Mouse (Mus musculus) kidney, adult 2 months (tissue): Measurements from ENCODE around the gene Zmym4. TPM values are rescaled to one million over a fixed set of nuclear protein-coding genes. Genes with fewer than 3 reads are reported as not detected.
"Not testable (repeated sequence)": the region's sequence is repeated elsewhere in the genome, so short reads cannot be mapped to it uniquely, and the experiment has no call there.

Experiments used
- DNase-seq: peaks from one replicate; pipeline ENCODE4 v3.0.0; 2021
- H3K27ac ChIP-seq: fragments of 200-500 bp; 2 replicates; pipeline ENCODE4 v1.5.1; 2012; ENCODE audit warnings: low read depth, low read length, control low read depth, inconsistent platforms; ENCODE audit not compliant: insufficient read depth
- H3K27me3 ChIP-seq: fragments of 200-500 bp; replicated peaks from 2 replicates; pipeline ENCODE4 v1.6.1; 2012; ENCODE audit warnings: mild to moderate bottlenecking, moderate library complexity, low read length, inconsistent platforms; ENCODE audit not compliant: control insufficient read depth, insufficient read depth
- H3K36me3 ChIP-seq: fragments of 200-500 bp; 2 replicates; pipeline ENCODE4 v1.6.1; 2012; ENCODE audit warnings: mild to moderate bottlenecking, moderate library complexity, low read length, inconsistent platforms; ENCODE audit not compliant: control insufficient read depth, insufficient read depth
- H3K4me1 ChIP-seq: fragments of 200-500 bp; 2 replicates; pipeline ENCODE4 v1.6.1; 2011; ENCODE audit warnings: low read length; ENCODE audit not compliant: control insufficient read depth, insufficient read depth
- H3K4me3 ChIP-seq: fragments of 200-500 bp; 2 replicates; pipeline ENCODE4 v1.5.1; 2011; ENCODE audit warnings: mild to moderate bottlenecking, low read depth, low read length, control low read depth; ENCODE audit not compliant: insufficient read depth
- CTCF ChIP-seq: fragments of 200-500 bp; conservative IDR thresholded peaks from 2 replicates; pipeline ENCODE4 v1.5.1; 2011; ENCODE audit warnings: low read depth, mild to moderate bottlenecking, control low read depth, low read length, moderate library complexity, mixed read lengths; ENCODE audit not compliant: insufficient read depth, insufficient read length
- POLR2A ChIP-seq: fragments of 200-500 bp; IDR thresholded peaks from one replicate; pipeline ENCODE4 v1.6.1; 2011; ENCODE audit warnings: low read depth, low read length, control low read depth
- WGBS: fragments of 180-500 bp; shearing (Covaris S2); methylation state at CpG from one replicate; pipeline ENCODE4 v1.1.7; 2018; 5-methylcytosine and 5-hydroxymethylcytosine counted together
- polyA plus RNA-seq: library from polyadenylated mRNA; depleted of rRNA; stranded (reverse); fragments of >200 nt; gene quantifications from 2 replicates; pipeline ENCODE4 v1.2.3, GENCODE M21; 2012

The Zmym4 gene
- polyA plus RNA-seq, 1 experiment = 6.0 TPM

DNA sequence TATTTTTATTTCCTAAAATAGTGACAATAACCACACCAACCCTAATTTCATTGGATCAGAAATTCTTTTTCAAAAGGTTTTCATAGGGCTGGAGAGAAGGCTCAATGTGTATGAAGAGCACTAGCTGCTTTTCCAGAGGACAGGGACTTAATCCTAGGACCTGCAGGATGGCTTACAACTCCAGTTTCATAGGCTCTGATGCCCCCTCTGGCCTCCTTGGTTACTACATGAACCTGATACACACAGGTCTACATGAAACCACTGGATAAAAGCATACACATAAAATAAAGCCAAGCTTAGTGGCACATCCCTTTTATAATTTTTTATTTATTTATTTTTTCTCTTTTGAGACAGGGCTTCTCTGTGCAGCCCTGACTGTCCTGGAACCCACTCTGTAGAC lies 9.5 kb upstream of the Zmym4 start:
- H3K36me3 ChIP-seq = no peaks in the 10 kb centered on the region
- no peaks in the 10 kb centered on the region for H3K27me3 ChIP-seq
- no peak overlapping the region for H3K4me3 ChIP-seq
- H3K4me1 ChIP-seq = no peaks in the 10 kb centered on the region
- DNase-seq = peak; percentile 72
- peak; percentile 52 for TF ChIP-seq CTCF
- TF ChIP-seq POLR2A = no peak
- no peak overlapping the region for H3K27ac ChIP-seq

GRCm38 (mm10) chr4:126967241-126967863 lies 583 bp downstream of the Zmym4 start:
- Histone ChIP-seq H3K27me3 (no peaks in the 10 kb centered on the region), H3K36me3 (no peaks in the 10 kb centered on the region), H3K27ac (peak overlapping the region; percentile 41), H3K4me1 (peaks cover 3% of the 10 kb centered on the region; the same call in 1 of the 2 replicates), H3K4me3 (peak overlapping the region; percentile 79)
- peak; percentile 34 for DNase-seq
- no peak for TF ChIP-seq CTCF
- no peak for TF ChIP-seq POLR2A
- WGBS = 1% methylated on average over 40 of the region's 53 CpGs

DNA sequence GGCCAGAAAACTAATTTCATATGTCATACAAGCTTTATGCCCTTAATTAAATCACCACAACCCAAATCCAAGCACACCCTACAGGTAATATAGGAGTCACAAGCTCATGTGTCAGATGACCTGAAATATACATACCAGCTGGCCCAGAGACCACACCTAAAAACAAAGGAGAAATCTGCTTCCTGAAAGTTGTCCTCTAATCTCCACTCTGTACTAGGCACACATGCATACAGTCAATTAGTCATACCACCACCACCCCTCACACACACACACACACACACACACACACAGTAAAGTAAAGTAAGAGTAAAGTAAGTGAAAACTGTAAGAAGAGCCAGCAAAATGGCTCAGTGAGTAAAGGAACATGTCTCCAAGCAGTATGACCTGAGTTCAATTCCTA lies 9.3 kb downstream of the Zmym4 start:
- H3K27ac ChIP-seq = no peak overlapping the region
- TF ChIP-seq CTCF = no peak
- no peak for TF ChIP-seq POLR2A
- H3K36me3 ChIP-seq = no peaks in the 10 kb centered on the region; the same call in 1 of the 2 replicates
- peaks cover 5% of the 10 kb centered on the region for H3K4me1 ChIP-seq
- no peak for DNase-seq
- no peak overlapping the region for H3K4me3 ChIP-seq
- no peaks in the 10 kb centered on the region for H3K27me3 ChIP-seq

DNA sequence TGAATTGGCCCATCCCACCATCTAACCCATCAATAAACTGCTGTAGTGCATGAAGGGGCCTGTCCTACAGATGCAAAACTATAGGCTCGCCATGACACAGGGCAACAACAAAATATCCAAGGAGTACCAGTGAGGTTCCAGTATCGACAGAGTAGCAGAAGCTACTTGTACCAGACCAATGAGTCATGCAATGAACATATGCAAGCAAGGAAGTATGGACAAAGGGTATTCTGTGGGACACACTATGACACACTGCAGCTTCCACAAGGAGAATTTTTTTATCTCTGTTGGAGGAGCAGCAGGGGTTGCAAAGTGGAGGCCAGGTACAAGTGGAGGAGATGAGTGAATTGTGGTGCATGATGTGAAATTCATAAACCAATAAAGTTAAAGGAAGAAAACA lies 9.7 kb downstream of the Zmym4 start:
- H3K27ac ChIP-seq = no peak overlapping the region
- H3K4me3 ChIP-seq = no peak overlapping the region
- no peaks in the 10 kb centered on the region; the same call in 1 of the 2 replicates for H3K36me3 ChIP-seq
- DNase-seq = no peak
- TF ChIP-seq POLR2A = no peak
- H3K4me1 ChIP-seq = peaks cover 5% of the 10 kb centered on the region
- H3K27me3 ChIP-seq = no peaks in the 10 kb centered on the region
- WGBS = 84% methylated on average over 2 of the region's 2 CpGs

DNA sequence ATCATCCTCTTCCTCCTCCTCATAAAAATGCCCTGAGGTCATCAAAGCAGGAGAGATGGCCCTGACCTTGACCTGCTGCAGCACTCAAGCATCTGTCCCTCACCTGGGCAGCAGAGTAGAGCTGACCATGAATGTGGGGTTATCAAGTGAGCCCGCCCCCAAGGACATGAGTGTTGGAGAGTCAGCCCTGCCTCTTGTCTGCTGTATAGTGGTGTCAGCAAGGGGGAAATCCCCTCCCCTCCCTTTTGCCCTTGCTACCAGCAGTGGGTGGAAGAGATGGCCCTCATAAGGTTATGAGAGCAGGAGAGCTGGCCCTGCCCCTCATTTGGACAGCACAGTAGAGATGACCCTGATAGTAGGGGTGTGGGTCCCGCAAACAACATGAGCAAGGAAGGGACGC lies 10.5 kb downstream of the Zmym4 start:
- no peak for TF ChIP-seq POLR2A
- no peak for TF ChIP-seq CTCF
- no peaks in the 10 kb centered on the region; the same call in 1 of the 2 replicates for H3K36me3 ChIP-seq
- DNase-seq = no peak
- no peak overlapping the region for H3K27ac ChIP-seq
- WGBS = 93% methylated on average over 3 of the region's 3 CpGs
- H3K4me1 ChIP-seq = peaks cover 5% of the 10 kb centered on the region
- no peak overlapping the region for H3K4me3 ChIP-seq
- H3K27me3 ChIP-seq = no peaks in the 10 kb centered on the region

- H3K27me3 ChIP-seq, H3K4me1 ChIP-seq, DNase-seq, H3K4me3 ChIP-seq, H3K27ac ChIP-seq, H3K36me3 ChIP-seq: not testable (repeated sequence)
- WGBS = 83% methylated on average over 4 of the region's 4 CpGs
Measured at GRCm38 (mm10) chr4:126950801-126951200, 17.1 kb downstream of the Zmym4 start.

GRCm38 (mm10) chr4:126943421-126943820 lies 24.5 kb downstream of the Zmym4 start:
- H3K4me3 ChIP-seq = no peak overlapping the region
- TF ChIP-seq POLR2A (no peak), CTCF (no peak)
- no peak overlapping the region for H3K27ac ChIP-seq
- no peaks in the 10 kb centered on the region for H3K4me1 ChIP-seq
- no peaks in the 10 kb centered on the region for H3K27me3 ChIP-seq
- H3K36me3 ChIP-seq = no peaks in the 10 kb centered on the region
- no peak for DNase-seq
- 91% methylated on average over 3 of the region's 3 CpGs for WGBS

GRCm38 (mm10) chr4:126942846-126943245 lies 25.1 kb downstream of the Zmym4 start:
- TF ChIP-seq CTCF (no peak), POLR2A (no peak)
- no peak for DNase-seq
- WGBS = 98% methylated on average over 3 of the region's 3 CpGs
- H3K36me3 ChIP-seq = no peaks in the 10 kb centered on the region
- no peaks in the 10 kb centered on the region for H3K4me1 ChIP-seq
- H3K27me3 ChIP-seq = no peaks in the 10 kb centered on the region
- H3K27ac ChIP-seq = no peak overlapping the region
- no peak overlapping the region for H3K4me3 ChIP-seq
